Mouse (Mus musculus) granulocyte monocyte progenitor cell, adult 5-6 weeks (primary cell): ENCODE measurements around the gene Sulf2. TPM values are rescaled to one million over a fixed set of nuclear protein-coding genes. Genes with fewer than 3 reads are reported as not detected.

Source experiments
- ATAC-seq: replicated peaks from 2 replicates; pipeline ENCODE4 v1.8.0; 2016; ENCODE audit warnings: mild to moderate bottlenecking, moderate TSS enrichment, inconsistent platforms; ENCODE audit not compliant: poor library complexity, severe bottlenecking
- total RNA-seq, 2 experiments: library from RNA; stranded (forward) in 1 of 2; stranded (reverse) in 1 of 2; fragments of 200-712, 200-1000 nt in 1 of 2; fragments of >200 nt in 1 of 2; fragmentation: Nextera tagmentation in 1 of 2; gene quantifications; 2 replicates each; pipeline ENCODE4 v1.2.3; 2014 to 2017

The Sulf2 gene
- total RNA-seq, 2 experiments from 2014 or later = 0.26 to 1.9 TPM

DNA sequence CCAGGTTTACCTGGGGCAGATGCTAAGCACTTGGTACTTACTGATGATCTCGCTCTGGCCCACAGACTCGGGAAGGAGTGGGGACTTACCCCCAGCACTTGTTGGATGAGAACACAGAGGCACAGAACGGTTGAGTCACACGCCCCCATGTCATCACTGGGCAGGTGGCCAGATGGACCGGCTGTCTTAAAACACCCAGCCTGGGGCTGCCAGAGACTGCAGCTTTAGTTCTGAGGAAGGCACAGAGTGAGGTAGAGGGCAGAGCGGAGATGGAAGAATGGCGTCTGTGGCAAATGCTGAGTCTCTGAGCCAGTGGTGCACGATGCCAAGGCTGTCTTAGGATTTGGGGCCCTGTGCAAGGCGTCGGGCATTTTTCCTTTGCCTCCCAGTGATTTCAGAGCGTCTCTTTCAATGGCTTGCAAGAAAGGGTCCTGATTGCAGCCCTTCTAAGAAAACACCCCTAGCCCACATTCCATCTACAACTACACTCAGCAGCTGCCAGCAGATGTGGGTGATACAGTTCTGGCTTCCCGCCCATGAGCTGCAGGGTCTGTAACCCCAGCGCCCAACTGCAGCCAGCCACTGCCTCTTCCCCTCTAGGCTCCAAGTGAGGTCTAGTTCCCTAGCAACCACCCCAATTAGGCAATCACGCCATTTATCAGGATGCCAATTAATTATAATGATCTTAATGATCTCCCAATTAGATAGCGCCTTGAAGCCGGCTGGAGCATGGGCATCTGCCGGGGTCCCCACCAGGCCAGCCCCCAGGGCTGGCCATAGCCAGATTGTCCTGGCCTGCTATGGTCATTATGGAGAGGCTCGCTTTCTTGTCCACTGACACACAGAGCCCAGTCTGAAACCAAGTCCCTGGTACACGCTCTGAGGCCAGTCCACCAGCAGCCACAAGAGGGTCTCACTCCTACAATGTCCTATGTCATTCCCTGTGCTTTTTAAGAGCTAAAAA is 3.7 kb downstream of the Sulf2 start:
- ATAC-seq = peak; percentile 38; the same call in 1 of the 2 replicates

DNA sequence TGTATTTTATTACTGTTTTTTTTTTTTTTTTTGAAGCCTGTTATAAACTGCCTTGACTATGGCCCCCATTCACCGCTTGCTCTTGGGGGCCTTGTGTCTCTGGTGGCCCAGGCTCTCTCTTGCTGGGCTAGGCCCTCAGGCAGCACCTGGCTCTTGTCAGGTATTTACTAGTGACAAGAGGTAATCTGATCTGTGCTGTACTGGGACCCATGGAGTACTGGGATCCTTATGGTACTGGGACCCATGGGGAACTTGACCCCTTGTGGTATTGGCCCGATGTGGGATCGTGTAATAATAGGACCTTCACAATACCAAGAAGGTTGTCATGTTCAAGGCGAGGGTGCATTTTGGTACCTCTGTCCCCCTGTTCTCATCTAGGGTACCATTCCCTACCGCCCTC is 4.9 kb downstream of the Sulf2 start:
- no peak for ATAC-seq

DNA sequence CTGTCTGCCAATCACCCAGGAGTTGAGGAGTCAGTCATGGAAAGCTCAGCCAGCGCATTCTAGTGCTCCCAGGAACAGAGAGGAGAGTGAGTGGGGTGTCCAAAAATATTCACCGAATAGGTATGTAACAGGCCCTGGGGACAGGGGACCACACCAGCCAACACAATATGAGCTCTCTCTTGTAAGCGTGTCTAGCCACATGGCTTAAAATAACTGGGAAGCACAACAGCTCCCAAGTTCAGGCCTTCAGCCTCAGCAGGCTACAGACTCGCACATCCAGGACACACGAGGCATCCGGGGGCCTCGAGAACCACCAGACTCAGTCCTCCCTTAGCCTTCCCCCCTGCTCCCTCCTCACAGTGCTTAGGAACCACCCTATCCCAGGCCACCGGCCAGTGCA is 6.0 kb downstream of the Sulf2 start:
- ATAC-seq = no peak

DNA sequence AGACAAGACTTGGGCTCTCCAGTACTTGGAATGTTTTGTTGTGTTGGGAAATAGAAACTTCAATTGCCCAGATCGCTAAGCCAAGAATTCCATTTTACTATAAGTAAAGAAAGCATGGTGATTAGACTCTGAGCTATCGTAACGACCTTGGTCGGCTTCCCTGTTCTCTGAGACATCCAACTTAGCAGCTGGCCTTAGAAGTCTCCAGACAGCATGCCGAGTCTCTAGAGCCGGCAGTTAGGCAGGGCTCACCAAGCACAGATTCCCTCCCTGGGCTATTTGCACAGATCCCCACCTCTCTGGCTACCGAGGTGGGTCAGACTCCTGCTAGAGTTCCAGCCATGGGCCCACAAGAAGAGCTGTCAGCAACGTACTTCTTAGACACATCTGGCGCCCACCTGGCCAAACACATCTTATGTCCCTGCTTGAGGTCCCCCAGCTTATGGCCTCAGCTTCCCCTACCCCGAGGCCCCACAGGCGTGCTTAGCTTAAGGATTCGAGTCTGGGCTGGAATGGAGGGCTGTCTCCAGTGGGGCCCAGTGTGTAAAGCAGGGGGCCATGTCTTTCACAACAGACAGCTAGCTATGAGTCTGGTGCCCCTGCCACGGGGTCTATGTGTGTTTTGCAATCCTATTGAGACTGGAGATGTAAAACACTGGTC is 6.7 kb downstream of the Sulf2 start:
- ATAC-seq = peak; percentile 52

DNA sequence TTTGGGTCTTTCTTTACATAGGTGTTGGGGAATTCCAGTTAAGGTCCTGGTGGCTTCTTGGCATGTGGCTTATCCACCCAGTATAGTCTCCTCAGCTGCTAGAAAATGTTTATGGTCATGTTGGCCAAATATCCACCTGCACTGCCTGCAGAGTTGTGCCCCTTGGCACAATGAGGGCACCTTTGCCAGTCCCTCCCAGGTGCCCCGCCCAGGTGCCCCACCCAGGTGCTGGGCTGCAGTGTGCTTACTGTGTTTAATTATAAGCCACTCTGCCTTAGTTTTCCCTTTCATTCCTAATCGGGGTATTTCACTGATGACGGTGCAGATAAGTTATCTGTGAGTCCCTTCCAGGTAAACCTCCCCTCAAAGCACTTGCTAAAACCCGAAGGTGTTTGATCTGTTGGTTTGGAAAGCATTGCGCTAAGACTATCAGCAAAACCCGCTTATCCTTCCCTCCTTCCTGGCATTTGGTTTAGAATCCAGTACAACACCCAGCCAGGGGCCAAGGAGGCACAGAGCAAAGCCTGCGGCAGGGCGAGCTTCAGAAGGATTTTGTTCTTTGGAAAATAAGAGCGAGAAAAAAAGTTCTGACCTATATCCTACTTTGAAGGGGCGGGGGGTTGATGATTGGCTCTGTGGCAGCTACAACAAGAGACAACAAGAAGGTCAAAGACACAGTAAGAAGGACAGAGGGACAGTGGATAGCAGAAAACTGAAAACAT is 7.4 kb downstream of the Sulf2 start:
- no peak for ATAC-seq

DNA sequence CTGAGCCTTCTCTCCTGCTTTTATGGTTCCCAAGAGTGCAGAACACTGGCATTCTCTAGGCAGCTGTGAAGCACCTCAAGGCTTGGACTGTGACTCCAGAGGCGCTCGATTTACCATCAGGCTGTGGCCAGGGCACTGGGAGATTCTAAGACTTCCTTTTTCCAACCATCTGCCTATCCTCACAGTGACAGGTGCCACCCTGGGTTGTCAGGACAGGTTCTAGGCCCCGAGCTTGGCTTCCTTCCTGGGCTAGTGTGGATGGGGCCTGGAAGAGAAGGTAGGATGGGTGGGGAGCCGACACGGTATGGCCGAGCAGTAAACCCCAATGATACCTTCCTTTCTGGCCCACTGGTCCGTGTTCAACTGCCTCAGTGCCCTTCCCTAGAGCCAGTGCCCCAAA is 9.0 kb downstream of the Sulf2 start:
- no peak for ATAC-seq

DNA sequence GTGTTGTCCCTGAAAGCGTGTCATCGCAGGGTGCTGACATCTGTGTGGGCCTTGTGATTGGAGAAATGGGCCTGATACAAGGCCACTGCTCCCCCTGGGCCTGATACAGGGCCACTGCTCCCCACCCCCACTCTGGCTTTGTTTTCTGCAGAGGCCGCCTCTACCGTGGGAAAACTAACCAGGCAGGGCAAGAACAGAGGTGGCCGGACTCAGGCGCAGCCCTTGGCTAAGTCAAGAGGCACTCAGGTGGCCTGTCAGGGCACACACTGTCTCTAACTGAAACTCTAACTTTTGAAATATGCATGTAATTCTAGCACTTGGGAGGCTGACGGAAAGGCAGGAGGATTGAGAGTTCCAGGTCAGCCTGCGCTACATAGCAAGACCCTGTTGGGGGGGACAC is 10.4 kb downstream of the Sulf2 start:
- ATAC-seq = no peak

DNA sequence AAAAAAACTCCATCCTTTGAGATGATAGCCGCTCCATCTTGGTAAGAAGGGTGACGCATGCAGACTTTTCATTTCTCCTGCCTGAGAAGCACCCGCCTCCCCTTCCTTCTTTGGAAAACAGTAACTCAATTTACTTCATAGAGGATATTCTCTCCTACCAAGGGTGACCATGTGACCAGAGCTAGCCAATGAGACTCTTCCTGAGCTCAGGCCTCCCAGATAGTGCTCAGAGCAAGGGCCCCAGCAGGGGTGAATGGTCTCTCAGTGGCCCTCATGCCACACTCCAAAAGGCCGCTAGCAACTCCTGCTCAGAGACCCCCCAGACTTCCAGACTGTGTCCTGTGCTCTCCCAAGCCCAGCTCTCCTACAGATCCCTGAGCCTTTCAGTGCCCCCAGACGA is 11.6 kb downstream of the Sulf2 start:
- no peak for ATAC-seq

DNA sequence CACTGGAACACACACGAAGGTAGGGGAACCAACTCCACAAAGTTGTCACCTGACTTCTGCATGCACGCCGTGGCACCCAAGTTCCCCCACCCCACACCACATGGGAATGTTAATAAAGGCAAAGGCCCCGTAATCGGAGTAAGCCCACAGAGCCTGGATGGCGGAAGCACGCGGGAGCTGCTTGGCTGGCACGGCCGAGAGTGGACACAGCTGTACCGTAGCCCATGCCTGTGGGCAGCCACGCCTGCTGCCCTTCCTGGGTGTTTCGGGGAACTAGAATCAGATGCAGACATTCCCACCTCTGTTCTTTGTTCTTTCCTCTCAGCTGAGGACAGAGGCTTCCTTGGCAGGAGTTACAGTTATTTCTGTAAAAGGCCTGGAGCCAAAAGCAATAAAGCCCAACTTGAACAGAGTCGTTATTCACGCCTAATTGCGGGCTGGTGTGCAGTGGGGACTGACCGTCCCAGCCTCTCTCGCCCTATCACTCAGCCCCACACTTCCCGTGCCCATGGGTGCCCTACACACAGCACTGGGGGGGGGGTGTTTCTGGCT is 12.8 kb downstream of the Sulf2 start:
- no peak for ATAC-seq

DNA sequence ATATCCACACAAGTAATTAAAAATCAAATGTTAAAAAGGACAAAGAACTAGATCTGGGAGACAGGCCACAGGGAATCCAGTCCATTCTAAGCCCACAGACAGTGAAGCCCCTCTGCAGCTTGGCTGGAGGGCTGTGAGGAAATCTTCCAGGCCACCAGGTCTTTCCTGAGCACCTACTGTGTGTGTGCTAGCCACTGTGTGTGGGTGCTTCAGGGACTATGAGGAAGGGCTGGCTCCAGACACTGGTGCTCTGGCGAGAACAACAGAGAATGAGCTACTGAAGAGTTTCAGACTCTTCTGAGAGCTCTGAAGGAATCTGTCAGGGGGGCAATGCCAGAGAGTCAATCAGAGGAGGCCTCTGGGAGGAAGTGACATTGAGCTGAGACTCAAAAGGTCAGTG is 13.6 kb downstream of the Sulf2 start:
- no peak for ATAC-seq

DNA sequence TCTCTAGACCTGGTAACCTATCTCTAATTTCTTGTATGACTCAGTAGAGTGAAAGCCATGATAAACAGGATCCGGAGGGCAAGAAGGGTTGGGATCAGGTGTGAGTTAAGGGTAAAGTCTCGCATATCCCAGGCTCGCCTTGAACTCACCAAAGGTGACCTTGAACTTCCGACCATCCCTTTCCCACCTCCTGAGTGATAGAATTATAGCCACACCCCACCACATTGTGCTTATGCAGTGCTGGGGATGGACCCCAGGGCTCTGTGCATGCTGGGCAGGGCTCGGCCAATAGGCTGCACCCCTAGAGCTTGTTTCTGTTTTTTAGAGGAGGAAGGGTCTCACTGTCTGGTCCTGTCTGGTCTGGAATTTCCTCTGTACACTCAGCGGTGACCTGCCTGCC is 14.4 kb downstream of the Sulf2 start:
- ATAC-seq = no peak

DNA sequence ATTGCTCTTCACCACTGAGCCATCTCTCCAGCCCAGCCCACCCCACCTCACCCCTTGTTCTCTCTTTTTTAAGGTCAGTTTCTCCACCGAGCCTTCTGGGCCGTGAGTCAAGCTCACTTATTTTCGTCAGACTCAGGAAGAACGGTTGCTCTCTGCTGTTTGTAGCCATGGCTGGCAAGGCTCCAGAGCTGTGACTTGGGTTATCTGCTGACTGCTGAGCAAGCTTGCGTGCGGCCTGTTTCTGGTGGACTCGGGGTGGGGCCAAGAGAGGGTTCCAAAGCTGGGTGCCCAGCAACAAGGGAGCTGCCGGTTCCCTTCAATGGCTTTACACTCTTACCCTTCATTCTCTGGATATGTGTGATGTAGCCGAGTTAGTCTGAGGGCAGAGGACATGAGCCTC is 15.0 kb downstream of the Sulf2 start:
- no peak; the same call in 1 of the 2 replicates for ATAC-seq

DNA sequence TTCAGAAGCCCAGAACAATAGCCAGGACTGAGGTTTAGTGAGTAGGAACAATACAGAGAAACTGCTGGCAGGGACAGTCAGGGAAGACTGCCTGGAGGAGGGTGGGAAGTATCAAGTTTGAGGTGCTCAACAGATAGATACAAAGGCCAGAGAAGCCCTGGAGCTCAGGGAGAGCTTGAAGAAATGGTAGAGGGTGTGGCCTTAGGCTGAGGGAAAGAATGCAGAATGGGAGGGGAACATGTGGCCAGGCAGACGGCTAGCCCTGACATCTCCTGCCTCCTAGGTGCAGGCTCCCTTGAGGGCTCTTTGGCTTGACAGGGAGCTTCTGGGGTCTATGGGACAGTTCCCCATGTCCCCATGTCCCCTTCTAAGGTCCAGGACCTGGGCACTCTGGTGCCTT is 17.2 kb downstream of the Sulf2 start:
- no peak for ATAC-seq

DNA sequence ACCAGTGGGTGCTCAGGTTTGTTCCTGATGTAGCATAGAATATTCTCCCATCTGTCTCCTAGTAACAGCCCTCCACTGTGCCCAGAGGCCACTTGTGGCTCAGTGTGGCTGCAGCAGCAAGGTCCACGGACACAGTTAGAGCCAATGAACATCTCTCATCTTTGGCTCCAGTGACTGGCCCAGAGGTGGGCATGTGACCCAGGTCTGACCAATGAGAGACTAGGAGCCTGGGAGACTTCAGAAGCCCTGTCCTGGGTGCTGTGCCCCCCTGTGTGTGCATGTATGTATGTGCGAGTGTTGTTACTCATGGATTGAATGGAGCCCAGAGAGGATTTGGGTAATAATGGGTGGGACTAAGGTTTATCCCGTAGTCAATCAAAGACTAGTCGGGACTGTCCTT is 18.0 kb downstream of the Sulf2 start:
- no peak for ATAC-seq

DNA sequence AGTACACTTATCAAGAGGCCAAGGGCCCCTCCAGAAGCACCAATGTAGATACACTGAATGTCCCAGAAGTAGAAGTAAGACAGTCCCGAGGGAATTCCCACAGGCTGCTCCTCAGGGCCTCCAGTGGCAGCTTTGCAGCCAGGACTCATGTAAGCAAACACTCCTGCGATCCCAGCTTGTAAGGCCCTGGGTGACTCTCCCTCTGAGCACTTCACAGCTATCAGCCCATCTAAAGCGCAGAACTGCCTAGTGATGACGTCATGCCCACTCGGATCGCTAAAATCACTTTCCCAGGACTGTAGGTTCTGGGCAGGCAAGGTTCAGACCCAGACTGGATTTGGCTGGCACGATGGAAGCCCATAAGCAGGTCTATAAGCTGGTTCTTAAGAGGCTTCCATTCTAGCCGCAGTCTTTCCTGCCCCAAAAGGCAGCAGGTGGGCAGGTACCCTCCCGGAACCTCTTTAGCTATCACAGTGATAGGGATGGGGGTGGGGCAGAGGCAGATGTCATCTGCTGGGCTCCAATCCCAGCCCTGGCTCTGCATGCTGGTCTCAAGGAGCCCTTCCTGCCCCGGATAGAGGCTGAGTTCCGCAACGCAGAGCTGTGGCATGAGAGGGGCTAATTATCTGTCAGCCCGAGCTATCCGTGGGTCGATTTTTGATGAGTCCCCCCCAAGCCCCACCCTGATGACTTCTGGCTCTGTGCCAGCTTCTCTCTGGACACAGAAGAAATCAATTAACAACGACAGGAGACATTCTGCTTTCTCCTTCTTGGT is 19.6 kb downstream of the Sulf2 start:
- ATAC-seq = no peak

DNA sequence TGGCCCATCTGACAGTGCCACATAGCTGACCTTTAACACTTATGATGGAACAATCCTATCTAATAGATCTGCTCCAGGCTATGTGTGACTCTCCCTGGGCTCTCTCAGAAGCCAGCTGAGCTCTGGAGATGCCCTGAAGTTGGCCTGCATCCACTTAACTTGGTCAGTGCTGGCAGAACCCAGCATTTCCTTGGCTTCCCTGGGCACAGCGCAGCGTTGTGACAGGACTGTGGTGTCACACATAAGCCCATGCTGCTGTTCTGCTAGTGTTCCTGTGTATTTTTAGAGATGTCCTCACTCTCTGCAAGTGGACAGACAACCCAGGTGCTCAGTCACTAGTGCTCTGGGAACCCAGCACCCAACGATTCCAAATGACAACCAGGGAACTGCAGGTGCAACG is 26.7 kb downstream of the Sulf2 start:
- ATAC-seq = no peak

DNA sequence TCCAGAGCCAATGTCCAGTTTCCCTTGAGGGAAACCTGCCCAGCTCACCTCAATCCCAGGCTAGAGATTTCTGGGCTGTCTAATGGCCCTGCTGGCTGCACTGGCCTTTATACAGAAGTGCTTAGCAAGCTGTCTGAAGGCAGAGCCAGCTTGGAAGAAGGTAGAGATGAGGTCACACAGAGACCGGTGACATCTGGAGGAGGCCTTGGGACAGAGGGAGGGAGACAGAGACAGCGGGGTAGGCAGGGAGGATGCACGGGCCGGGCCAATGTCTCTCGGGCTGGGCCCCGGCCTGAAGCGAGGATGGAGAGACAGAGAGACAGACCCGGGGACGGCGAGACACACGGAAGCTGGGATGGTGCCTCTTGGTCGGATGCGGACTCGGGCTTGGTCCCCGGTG is 27.4 kb downstream of the Sulf2 start:
- no peak for ATAC-seq

DNA sequence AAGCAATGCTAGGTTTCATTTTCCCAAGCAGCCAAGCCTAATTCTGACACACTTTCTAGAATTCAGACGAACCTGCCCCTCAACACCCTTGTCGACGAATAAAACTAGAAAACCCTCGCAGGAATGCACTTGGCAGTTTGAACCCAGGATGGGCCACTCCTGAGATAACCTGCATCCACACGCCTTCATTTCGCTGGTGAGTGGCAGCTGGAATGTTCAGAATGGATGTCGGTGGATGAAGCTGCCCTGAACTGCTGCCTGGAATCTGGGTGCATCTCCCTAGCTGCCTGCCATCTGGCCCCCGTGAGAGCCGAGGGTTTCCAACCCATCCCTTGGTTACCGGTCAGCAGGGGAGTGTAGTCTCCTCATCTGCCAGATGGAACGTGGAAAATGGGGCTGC is 29.1 kb downstream of the Sulf2 start:
- ATAC-seq = no peak

DNA sequence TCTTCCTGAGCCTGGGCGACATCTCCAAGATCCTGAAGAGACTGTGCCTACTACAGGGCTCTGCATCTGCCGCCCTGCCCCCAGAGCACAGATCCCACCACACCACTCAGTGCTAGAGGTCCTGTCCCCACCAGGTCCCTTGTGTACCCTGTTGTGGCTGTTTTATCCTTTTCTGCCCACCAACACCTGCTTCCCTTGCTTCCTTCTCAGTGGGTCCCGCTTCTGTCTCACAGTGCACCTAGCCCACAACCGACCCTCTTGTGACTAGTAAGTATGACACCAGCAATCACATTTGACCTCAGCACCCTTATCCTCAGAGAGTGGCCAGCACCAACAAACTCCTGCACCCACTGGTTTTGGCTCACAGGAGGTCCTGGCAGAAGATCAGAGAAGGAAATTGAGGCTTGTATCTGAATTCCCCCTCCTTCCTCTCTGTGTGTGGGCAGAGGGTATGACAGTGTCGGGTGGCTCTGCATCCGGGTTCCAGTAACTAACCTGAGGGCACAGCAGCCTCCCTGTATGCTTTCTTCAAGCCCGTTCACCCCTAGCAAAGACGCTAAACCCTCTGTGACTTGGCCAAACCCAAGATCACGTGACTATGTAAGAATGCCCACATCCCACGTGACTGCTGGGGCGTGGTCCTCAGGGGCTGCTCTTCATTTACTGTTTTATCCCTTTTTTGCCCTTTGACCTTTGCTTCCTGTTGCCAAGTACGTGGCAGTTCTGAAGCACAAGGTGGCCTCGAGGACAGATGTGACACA is 29.8 kb downstream of the Sulf2 start:
- ATAC-seq = peak; percentile 36; the same call in 1 of the 2 replicates
